Mouse (Mus musculus): ENCODE measurements at regions not wholly inside any gene's neighbourhood (a gene's known extent, or its start where the extent isn't known, plus 50 kb on each side); places are given as distances from the start of the nearest gene placed in this dataset.

GRCm38 (mm10) chr2:84549626-84550025 lies 73.1 kb upstream of the Tfpi start:
- no peak for ATAC-seq (replicated peaks; ENCODE audit: low read depth, poor library complexity, severe bottlenecking)

GRCm38 (mm10) chr2:84548625-84549024 lies 72.0 kb upstream of the Tfpi start:
- ATAC-seq (replicated peaks; ENCODE audit: low read depth, poor library complexity, severe bottlenecking): no peak

- ATAC-seq (replicated peaks; ENCODE audit: low read depth, poor library complexity, severe bottlenecking): no peak
These were observed 69.1 kb upstream of the Tfpi start for GRCm38 (mm10) chr2:84545676-84546075.

- ATAC-seq (replicated peaks; ENCODE audit: low read depth, poor library complexity, severe bottlenecking): no peak
These were observed 68.2 kb upstream of the Tfpi start for GRCm38 (mm10) chr2:84544739-84545138.

- ATAC-seq (replicated peaks; ENCODE audit: low read depth, poor library complexity, severe bottlenecking): no peak
These were observed 67.6 kb upstream of the Tfpi start for GRCm38 (mm10) chr2:84544146-84544545.

- peak; percentile 67 for ATAC-seq (replicated peaks; ENCODE audit: low read depth, poor library complexity, severe bottlenecking)
These were observed 64.9 kb upstream of the Tfpi start for GRCm38 (mm10) chr2:84541440-84541839.

- no peak for ATAC-seq (replicated peaks; ENCODE audit: low read depth, poor library complexity, severe bottlenecking)
These were observed 62.5 kb upstream of the Tfpi start for GRCm38 (mm10) chr2:84539096-84539495.

- ATAC-seq (replicated peaks; ENCODE audit: low read depth, poor library complexity, severe bottlenecking): peak; percentile 52
These were observed 61.4 kb upstream of the Tfpi start for GRCm38 (mm10) chr2:84537957-84538356.

- ATAC-seq (replicated peaks; ENCODE audit: low read depth, poor library complexity, severe bottlenecking): peak; percentile 87
These were observed 54.6 kb upstream of the Tfpi start for GRCm38 (mm10) chr2:84531215-84531614.

GRCm38 (mm10) chr2:84528847-84529775 lies 52.5 kb upstream of the Tfpi start:
- ATAC-seq (replicated peaks; ENCODE audit: low read depth, poor library complexity, severe bottlenecking): no peak

All from common myeloid progenitor, adult 5-6 weeks (primary cell).